Mouse (Mus musculus) heart, postnatal 14 days (tissue): ENCODE data around the gene Foxp1. TPM values are rescaled to one million over a fixed set of nuclear protein-coding genes. Genes with fewer than 3 reads are reported as not detected.

Experiments used
- DNase-seq, 2 experiments: peaks; one replicate each; pipeline ENCODE4 v3.0.0; 2021 to 2022
- intact Hi-C: fragments of 180-260 bp; cut with DNase I; formaldehyde crosslinking; loops from one replicate; pipeline ENCODE4 v1.15.1; 2025
- total RNA-seq, 2 experiments: library from RNA; stranded (reverse); gene quantifications; 2 replicates each; pipeline ENCODE4 v1.2.3; 2021

Foxp1 gene
- total RNA-seq, 2 experiments from 2014 or later, result 38.5 to 53.2 TPM

- intact Hi-C loops, result loop anchor here (2.0 to 5.0 kb wide), 7 partner anchors 37 to 994 kb away; no protein-coding TSS in a partner anchor
- DNase-seq, result peak; percentile 54 to 58
These were observed 721 bp downstream of the Foxp1 start for GRCm38 (mm10) chr6:99521641-99522358.

- intact Hi-C loops, result loop anchor here (2.0 to 5.0 kb wide), 6 partner anchors 36 to 994 kb away; no protein-coding TSS in a partner anchor
- DNase-seq, result peak; percentile 71 to 75
These were observed 1.4 kb downstream of the Foxp1 start for GRCm38 (mm10) chr6:99521038-99521640.

- peak in 1 of 2 experiments; percentile 68 for DNase-seq
- intact Hi-C loops, result loop anchor here (2.0 to 5.0 kb wide), 6 partner anchors 36 to 993 kb away; no protein-coding TSS in a partner anchor
These were observed 1.9 kb downstream of the Foxp1 start for GRCm38 (mm10) chr6:99520676-99521037.

DNA sequence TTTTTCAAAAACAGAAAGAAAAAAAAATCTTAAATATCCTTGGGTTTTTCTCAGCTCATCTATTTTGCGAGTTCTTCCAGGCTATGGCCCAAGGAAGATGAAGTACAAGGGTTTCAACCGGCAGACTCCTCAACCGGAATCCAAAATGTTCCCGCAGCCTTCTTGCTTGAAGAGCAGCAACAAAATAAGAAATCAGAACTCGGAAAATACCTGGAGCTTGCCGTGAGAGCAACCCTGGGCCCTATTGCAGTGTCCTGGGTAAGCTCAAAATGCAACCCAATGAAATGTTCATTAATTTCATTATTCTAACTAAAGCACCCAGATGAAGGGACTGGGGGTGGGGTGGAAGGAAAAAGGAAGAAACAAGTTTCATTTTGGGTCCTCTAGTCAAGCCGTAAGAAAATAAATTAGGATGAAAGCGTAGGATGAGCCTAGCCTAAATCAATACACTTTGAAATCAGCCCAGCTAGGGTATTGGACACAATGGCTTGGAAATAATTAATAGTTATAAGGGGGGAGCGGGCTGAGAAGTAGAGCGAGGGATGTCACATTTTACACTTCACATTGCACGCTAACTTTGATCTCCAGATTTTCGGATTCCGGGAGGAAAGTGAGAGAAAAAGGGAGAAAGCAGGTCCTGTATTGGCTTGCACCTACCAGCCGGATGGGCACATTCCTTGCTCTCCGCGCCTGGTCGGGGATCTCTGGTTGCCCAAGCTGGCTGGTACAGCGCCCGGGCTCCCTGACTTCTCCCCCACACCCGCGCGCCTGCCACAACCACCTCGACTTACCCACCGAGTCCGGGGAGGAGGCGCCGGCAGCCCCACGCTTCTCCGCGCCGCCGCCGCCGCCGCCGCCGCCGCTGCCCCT lies 2.5 kb downstream of the Foxp1 start:
- intact Hi-C loops, result loop anchor here (2.0 to 5.0 kb wide), 6 partner anchors 35 to 993 kb away; no protein-coding TSS in a partner anchor
- peak; percentile 34 to 48 for DNase-seq

DNA sequence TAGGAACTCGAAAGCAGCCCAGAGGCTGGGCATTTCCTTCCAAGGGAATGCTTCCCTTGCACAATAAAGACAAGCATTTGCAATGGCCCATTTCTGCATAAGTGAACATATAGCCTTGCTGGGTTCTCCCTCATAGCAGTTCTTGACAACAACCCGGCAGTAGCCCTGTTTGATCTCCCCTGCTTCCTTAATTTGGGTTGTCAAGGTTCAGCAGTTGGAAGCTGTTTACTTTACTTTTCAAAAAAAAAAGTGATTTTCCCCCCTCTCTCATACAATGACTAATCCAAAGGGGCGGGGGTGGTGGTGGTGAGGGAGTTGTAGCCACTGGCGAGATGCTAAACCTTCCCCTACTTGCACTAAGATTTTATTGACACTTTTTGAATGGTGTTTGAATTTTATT lies 3.5 kb downstream of the Foxp1 start:
- intact Hi-C loops, result no loop called here
- no peak for DNase-seq

DNA sequence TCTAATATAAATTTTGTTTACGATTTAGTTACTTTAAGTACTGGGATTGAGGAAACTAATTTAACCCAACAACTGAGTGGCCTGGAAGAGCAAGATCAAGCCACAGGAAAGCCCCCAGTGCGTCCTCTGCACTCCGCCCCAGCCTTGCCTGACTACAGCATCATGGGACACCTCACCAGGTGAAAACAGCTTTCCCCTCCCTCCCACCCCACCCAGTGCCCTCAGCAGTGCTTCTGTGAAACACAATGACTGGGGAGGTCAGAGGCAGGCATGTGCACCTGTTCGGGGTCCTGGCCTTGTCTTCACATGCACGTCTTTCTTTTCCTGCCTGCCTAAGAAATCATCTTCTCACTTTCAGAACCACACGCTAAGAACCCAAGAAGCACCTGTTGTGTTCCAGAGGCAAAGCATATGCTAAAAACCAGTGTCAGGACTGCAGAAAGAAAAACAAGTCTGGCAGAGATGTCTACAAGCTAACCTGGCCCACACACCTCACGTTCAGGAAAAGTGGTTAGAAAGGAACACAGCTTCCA lies 6.8 kb downstream of the Foxp1 start:
- no peak for DNase-seq
- intact Hi-C loops, result no loop called here

- no peak for DNase-seq
- intact Hi-C loops, result no loop called here
These were observed 10.7 kb downstream of the Foxp1 start for GRCm38 (mm10) chr6:99511862-99512261.

- intact Hi-C loops, result no loop called here
- peak; percentile 22 to 53 for DNase-seq
These were observed 13.3 kb downstream of the Foxp1 start for GRCm38 (mm10) chr6:99509189-99509592.

GRCm38 (mm10) chr6:99506816-99507215 lies 15.7 kb downstream of the Foxp1 start:
- DNase-seq, result no peak
- intact Hi-C loops, result no loop called here

- DNase-seq, result no peak
- intact Hi-C loops, result no loop called here
These were observed 18.8 kb downstream of the Foxp1 start for GRCm38 (mm10) chr6:99503741-99504140.

DNA sequence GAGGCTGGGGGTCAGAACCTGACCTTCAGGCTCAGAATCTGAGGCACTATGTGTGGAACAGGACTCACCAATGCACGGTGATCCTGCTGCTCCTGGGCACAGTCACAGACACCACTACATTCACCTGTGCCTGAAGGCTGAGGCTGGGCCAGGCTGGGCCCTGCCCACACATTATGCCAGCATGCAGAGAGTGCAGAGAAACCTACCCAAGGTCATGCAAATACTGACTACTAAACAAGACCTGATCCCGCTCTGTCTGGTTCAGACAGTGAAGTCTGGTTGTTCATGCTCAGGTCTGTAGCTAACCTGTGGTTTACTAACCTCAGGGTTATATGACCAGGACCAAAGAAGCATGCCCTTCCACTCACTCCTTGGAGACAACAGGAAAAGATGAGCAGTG lies 19.8 kb downstream of the Foxp1 start:
- intact Hi-C loops, result no loop called here
- DNase-seq, result no peak

DNA sequence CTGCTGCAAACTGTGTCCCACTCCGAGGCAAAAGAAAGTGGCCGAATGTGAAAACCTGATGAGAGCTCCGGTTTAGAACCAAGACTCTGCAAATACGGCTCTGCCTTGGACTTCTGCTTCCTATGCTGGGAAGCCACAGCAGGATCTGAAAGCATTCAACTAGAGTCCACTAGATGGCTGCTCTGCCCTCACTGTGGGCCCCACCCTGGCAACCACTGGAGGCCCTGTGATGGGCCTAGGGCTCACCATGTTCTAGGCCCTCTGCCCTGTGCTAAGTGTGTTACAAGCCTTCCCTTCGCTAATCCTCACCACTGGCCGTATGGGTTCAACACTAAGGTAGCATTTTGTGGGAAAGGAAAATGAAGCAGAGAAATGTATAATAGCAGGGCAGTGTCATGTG lies 20.2 kb downstream of the Foxp1 start:
- intact Hi-C loops, result no loop called here
- DNase-seq, result no peak

GRCm38 (mm10) chr6:99500570-99501270 lies 21.8 kb downstream of the Foxp1 start:
- intact Hi-C loops, result no loop called here
- DNase-seq, result no peak

GRCm38 (mm10) chr6:99498082-99498481 lies 24.4 kb downstream of the Foxp1 start:
- intact Hi-C loops, result no loop called here
- DNase-seq, result no peak

GRCm38 (mm10) chr6:99496114-99496513 lies 26.4 kb downstream of the Foxp1 start:
- intact Hi-C loops, result no loop called here
- DNase-seq, result no peak

DNA sequence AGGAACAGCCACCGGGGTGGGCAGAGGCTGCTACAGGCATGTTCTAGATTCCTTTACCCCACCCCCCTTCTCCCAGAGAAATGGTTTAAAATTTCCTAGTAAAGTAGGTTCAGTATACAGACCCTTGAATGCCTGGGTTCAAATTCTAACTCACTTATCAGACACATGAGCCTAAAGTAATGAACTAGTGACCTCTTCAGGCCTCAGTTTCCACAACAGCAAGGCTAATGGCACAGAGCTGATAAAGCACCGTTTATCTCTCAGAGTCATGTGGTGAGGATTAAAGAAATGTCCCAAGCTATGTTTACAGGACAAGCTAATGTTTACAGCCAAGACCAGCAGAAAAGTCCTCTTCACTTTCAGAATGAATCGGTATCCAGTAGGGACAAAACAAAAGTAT lies 29.6 kb downstream of the Foxp1 start:
- intact Hi-C loops, result no loop called here
- no peak for DNase-seq

- intact Hi-C loops, result no loop called here
These were observed 30.5 kb downstream of the Foxp1 start for GRCm38 (mm10) chr6:99491979-99492544.

DNA sequence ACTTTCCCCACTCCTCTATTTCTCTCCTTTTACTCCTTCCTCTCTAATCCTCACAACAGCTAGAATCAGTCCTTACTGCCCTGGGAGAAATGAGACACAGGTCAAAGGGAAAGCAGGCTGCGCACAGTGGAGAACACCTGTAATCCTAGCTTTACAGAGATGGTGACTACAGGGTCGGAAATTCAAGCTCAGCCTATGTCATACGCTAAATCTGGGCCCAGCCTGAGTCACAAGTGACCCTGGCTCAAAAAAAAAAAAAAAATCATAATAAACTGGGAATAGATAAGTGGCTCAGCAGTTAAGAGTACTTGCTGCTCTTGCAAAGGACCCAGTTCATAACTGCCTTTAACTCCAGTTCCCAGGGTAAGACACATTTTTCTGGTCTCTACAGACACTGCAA lies 31.4 kb downstream of the Foxp1 start:
- intact Hi-C loops, result no loop called here
- DNase-seq, result no peak

More at GRCm38 (mm10) chr6:99491979-99492544, 30.5 kb downstream of the Foxp1 start:
- no peak for DNase-seq

GRCm38 (mm10) chr6:99489900-99490648 lies 32.4 kb downstream of the Foxp1 start:
- no peak for DNase-seq
- intact Hi-C loops, result no loop called here
